Mouse (Mus musculus) spleen, adult 18-20 months (tissue): ENCODE data around the gene Nudt15.

ENCODE experiments used
- DNase-seq, 2 experiments: peaks; one replicate each; pipeline ENCODE4 v3.0.0; 2022; ENCODE audit warnings: mixed read lengths in 2 of 2

Gene Nudt15

GRCm38 (mm10) chr14:73470593-73470992 lies 77.4 kb downstream of the Nudt15 start:
- no peak for DNase-seq

- DNase-seq = no peak
Observed at GRCm38 (mm10) chr14:73469506-73469905, 78.5 kb downstream of the Nudt15 start.
